Mouse (Mus musculus) frontal cortex, postnatal 14 days (tissue): Measurements from ENCODE around the gene Sipa1l1.

ENCODE experiments used
- DNase-seq, 2 experiments: peaks; one replicate each; pipeline ENCODE4 v3.0.0; 2022; ENCODE audit warnings: low spot score in 2 of 2

The Sipa1l1 gene

GRCm38 (mm10) chr12:82334550-82334949 is 165.4 kb downstream of the Sipa1l1 start:
- no peak for DNase-seq

- DNase-seq, result no peak
Observed at GRCm38 (mm10) chr12:82335095-82335494, 166.0 kb downstream of the Sipa1l1 start.

GRCm38 (mm10) chr12:82338550-82338949 is 169.4 kb downstream of the Sipa1l1 start:
- no peak for DNase-seq

GRCm38 (mm10) chr12:82339221-82339861 is 170.2 kb downstream of the Sipa1l1 start:
- DNase-seq, result peak; percentile 44 to 51

GRCm38 (mm10) chr12:82340196-82340918 is 171.2 kb downstream of the Sipa1l1 start:
- DNase-seq, result no peak

GRCm38 (mm10) chr12:82341181-82341580 is 172.1 kb downstream of the Sipa1l1 start:
- DNase-seq, result no peak

GRCm38 (mm10) chr12:82341696-82342095 is 172.6 kb downstream of the Sipa1l1 start:
- DNase-seq, result no peak

- no peak for DNase-seq
Observed at GRCm38 (mm10) chr12:82350082-82350481, 181.0 kb downstream of the Sipa1l1 start.

GRCm38 (mm10) chr12:82350891-82351290 is 181.8 kb downstream of the Sipa1l1 start:
- DNase-seq, result no peak

- DNase-seq, result no peak
Observed at GRCm38 (mm10) chr12:82353660-82354059, 184.5 kb downstream of the Sipa1l1 start.

- DNase-seq, result no peak
Observed at GRCm38 (mm10) chr12:82355419-82356149, 186.5 kb downstream of the Sipa1l1 start.

GRCm38 (mm10) chr12:82356476-82356875 is 187.4 kb downstream of the Sipa1l1 start:
- no peak for DNase-seq

GRCm38 (mm10) chr12:82357431-82357830 is 188.3 kb downstream of the Sipa1l1 start:
- DNase-seq, result no peak

- no peak for DNase-seq
Observed at GRCm38 (mm10) chr12:82362796-82363195, 193.7 kb downstream of the Sipa1l1 start.

GRCm38 (mm10) chr12:82364186-82364585 is 195.1 kb downstream of the Sipa1l1 start:
- DNase-seq, result no peak

- DNase-seq, result no peak
Observed at GRCm38 (mm10) chr12:82365276-82365875, 196.3 kb downstream of the Sipa1l1 start.

- DNase-seq, result no peak
Observed at GRCm38 (mm10) chr12:82366754-82367153, 197.6 kb downstream of the Sipa1l1 start.

GRCm38 (mm10) chr12:82367345-82367744 is 198.2 kb downstream of the Sipa1l1 start:
- DNase-seq, result no peak

- DNase-seq, result no peak
Observed at GRCm38 (mm10) chr12:82367986-82368385, 198.9 kb downstream of the Sipa1l1 start.

- no peak for DNase-seq
Observed at GRCm38 (mm10) chr12:82369402-82370160, 200.5 kb downstream of the Sipa1l1 start.

- no peak for DNase-seq
Observed at GRCm38 (mm10) chr12:82371266-82371665, 202.1 kb downstream of the Sipa1l1 start.
